Mouse (Mus musculus) leukemia stem cell, adult 10-12 weeks (primary cell): Measurements from ENCODE around the gene Igsf9b. TPM values are rescaled to one million over a fixed set of nuclear protein-coding genes. Genes with fewer than 3 reads are reported as not detected.

ENCODE experiments used
- polyA plus RNA-seq: library from polyadenylated mRNA; stranded (reverse); fragments of >175 nt; gene quantifications from 2 replicates; pipeline ENCODE4 v1.2.3, GENCODE M21; 2012; ENCODE audit warnings: low replicate concordance

The Igsf9b gene
- polyA plus RNA-seq, result 0.36 and 0.66 TPM in 2 replicates

DNA sequence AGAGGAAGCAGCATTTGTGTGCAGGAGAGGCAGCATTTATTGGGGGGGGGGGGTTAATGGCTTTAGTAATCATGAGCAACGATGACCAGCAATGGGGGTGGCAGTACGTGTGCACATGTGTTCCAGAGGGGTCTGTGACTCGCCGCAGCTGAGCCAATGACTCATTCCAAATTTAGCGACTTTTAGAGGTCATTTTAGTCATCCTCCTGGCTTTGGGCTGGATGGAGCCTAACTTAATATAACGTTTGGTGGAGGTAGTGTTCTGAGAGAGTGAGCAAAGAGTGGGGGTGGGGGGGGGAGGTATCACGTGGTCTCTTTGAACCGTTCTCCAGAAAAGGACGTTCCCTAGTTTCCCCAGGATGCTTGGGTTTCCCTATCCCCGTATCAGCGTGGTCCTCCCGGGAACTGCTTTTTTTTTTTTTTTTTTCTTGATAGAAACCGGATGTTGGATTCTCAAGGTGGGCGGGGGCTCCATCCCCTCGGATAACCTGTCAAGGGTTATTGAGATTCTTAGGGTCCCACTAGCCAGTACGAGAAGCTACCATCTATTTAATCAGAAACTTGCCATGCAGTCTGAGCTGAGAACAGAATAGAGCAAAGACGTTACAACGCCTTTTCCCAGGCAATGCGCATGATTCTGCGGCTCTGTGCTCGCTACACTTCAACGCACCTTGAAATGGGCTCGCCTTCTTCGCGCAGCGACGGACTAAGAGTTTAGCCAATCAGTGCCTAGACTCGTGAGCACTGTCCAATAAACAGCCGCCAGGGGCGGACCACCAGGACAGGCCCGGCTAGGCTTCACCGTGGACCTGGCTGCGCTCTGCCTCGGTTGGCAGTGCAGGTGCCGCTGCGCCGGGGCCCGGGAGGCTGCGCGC is at the start of gene Igsf9b:
Gene Igsf9b, plus strand, starts transcription at position 794 of the 875 bp plus-strand sequence.

DNA sequence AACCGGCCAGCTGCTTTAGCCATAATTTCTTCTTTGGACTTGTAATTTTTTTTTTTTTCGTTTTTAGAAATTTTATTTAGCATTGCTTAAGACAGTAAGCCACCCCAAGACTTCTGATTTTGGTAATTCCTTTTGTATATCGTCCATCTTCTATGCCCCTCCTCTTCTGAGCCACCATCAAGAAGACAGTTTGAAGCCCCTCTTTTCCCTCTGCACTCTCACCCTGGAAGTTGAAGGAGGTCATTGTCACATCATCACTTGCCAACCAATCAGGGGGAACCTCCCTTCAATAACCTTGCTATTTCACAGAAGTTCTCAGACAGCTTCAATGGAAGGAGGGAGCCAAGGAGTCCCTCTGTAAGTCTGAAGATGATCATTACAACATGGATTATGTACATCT is 97.5 kb downstream of the Igsf9b start, which contains the start of gene Spata19:
Gene Spata19, plus strand, starts transcription at position 301 of the 400 bp plus-strand sequence.

Other genes with a start within 250 kb of the Igsf9b start
- 0.87 TPM in 1 of 2 replicates, not detected in the other for gene Jam3, start 143.8 kb upstream of the Igsf9b start, polyA plus RNA-seq
- gene Spata19, start 97.6 kb downstream of the Igsf9b start, polyA plus RNA-seq, result not detected in 2 replicates